Mouse (Mus musculus) urinary bladder, postnatal 36 days (tissue): ENCODE data around the gene Tsc22d2.
A peak's percentile ranks its signal among the peaks of the same experiment; 100 is the strongest.
"Not testable (repeated sequence)": the region's sequence is repeated elsewhere in the genome, so short reads cannot be mapped to it uniquely, and the experiment has no call there.

Experiments used
- DNase-seq, 2 experiments: peaks; one replicate each; pipeline ENCODE4 v3.0.0; 2022; ENCODE audit warnings: low spot score in 2 of 2, mixed read lengths in 1 of 2

Tsc22d2 gene

GRCm38 (mm10) chr3:58428861-58429260 is 14.3 kb downstream of the Tsc22d2 start:
- no peak for DNase-seq

DNA sequence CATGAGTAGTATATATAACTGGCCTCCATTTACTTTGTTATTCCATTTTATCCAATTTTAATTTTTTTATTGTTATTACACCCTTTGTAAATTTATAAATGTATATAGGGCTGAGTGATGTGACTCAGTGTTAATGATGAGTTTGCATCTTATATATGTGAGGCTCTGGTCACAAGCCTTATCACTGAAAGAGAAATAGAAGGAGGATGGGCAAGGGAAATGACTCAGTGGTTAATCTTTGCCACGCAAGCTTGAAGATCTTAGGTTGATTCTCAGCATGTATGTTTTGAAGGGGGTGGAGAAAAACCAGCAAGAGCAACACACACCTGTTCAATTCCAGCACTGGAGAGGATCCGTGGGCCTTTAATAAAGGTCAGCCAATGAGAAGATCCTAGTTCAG is 19.9 kb downstream of the Tsc22d2 start:
- DNase-seq = no peak

- DNase-seq = no peak
Observed at GRCm38 (mm10) chr3:58448230-58448629, 33.7 kb downstream of the Tsc22d2 start.

DNA sequence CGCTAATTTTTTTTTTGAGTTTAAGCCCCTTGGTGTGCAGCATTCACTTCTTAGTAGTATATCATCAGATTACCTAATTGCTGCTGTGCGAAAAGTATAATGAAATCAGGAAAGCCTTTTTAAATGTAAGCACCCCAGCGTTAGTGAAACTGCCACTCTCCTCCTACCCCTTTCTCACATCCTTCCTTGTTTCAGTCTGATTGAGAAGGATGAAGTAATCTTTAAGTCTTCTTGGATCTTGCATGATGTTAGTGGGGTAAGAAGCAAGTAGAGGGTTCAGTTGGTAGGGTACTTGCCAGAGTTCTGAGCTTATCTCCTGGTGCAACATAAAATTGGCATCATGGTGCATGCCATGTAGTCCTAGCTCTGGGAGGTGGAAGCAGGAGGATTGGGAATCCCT is 35.0 kb downstream of the Tsc22d2 start:
- no peak for DNase-seq

- DNase-seq = no peak
Observed at GRCm38 (mm10) chr3:58454414-58455205, 40.1 kb downstream of the Tsc22d2 start.

GRCm38 (mm10) chr3:58455255-58455654 is 40.7 kb downstream of the Tsc22d2 start:
- no peak for DNase-seq

- DNase-seq = peak; percentile 4 to 5
Observed at GRCm38 (mm10) chr3:58469655-58470437, 55.3 kb downstream of the Tsc22d2 start.

- DNase-seq = not testable (repeated sequence)
Observed at GRCm38 (mm10) chr3:58475298-58475697, 60.8 kb downstream of the Tsc22d2 start.

GRCm38 (mm10) chr3:58478755-58479455 is 64.4 kb downstream of the Tsc22d2 start:
- no peak for DNase-seq

- no peak for DNase-seq
Observed at GRCm38 (mm10) chr3:58485883-58486282, 71.4 kb downstream of the Tsc22d2 start.

- DNase-seq = no peak
Observed at GRCm38 (mm10) chr3:58487121-58487520, 72.6 kb downstream of the Tsc22d2 start.

DNA sequence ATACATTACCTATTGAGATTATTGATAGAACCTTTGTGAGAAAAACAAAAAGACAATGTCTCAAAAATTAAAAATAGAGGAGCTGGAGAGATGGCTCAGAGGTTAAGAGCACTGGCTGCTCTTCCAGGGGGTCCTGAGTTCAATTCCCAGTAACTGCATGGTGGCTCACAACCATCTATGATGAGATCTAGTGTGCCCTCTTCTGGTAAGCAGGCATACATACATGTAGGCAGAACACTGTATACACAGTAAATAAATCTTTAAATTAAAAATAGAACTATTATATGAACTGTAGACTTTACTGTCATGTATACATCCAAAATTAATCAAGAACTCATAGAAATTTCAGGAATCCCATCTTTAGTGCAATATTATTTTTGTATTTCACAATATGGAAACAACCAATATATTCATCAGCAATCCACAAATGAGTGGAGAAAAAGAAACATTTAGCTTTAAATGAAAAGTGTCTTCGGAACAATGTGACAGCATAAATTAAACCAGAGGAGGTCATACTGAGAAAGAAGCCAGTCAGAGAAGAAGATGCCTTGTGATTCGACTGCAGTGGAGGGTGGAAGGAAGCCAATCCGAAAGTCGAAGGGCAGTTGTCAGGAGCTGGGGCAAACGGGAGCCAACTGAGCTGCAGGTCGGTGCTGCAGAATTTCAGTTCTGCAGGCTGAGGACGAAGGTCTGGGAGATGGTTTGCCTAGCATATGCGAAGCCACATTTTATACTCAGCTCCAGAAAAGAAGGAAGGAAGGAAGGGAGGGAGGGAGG is 73.7 kb downstream of the Tsc22d2 start:
- DNase-seq = no peak

DNA sequence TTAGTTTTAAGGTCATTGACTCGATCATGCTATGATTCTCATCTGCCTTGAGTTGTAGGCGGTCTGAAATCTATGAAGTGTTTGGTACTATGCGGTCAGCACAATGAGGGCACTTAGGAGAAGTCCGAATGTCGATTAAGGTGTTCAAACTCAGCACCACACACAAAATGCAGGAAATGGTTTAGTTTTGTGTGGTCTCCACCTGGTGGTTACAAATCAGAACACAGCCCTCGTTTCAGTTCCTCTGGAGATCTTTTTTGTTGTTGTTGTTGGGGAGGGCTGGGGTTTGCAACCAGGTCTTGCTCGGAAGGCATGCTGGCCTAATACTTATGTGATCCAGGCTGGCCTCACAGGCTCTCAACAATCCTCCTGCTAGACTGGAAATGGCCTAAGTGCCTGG is 76.3 kb downstream of the Tsc22d2 start:
- DNase-seq = peak in 1 of 2 experiments; percentile 17

GRCm38 (mm10) chr3:58493621-58494020 is 79.1 kb downstream of the Tsc22d2 start:
- no peak for DNase-seq

DNA sequence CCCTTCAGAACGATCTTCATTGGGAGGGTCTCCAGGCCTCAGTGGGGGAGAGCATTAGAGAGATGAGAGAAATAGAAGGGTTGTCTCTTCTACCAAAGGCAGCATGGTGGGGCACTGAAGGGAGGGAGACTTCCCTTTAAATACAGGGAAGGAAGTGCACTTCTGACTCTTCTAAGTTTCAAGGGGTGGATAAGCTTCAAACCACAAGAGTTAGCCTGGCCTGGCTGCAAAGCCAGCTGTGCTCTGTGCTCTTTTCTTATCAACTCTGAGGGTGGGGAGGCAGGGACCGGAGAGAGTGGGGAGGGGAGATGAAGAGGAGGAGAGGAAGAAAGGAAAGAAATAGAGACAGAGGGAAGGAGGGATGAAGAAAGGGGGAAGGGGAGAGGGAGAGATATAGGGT is 87.4 kb downstream of the Tsc22d2 start:
- DNase-seq = no peak

- DNase-seq = no peak
Observed at GRCm38 (mm10) chr3:58503720-58504333, 89.3 kb downstream of the Tsc22d2 start.

DNA sequence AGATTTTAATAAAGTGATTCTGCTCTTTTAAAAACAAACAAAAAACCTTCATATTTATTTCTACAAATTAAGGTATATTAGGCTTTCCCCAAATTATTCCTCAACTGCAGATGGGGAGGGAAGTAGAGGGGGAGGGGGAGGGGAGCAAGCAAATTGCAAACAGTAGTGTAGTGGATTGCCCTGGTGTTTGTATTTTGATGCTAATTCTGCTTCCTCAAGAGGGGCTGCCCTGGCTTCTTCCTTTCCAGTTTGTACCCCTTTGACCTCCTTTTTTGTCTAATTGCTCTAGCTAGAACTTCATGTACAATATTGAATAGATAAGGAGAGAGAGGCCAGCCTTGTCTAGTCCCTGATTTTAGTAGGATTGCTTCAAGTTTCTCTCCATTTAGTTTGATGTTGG is 90.2 kb downstream of the Tsc22d2 start:
- DNase-seq = no peak

DNA sequence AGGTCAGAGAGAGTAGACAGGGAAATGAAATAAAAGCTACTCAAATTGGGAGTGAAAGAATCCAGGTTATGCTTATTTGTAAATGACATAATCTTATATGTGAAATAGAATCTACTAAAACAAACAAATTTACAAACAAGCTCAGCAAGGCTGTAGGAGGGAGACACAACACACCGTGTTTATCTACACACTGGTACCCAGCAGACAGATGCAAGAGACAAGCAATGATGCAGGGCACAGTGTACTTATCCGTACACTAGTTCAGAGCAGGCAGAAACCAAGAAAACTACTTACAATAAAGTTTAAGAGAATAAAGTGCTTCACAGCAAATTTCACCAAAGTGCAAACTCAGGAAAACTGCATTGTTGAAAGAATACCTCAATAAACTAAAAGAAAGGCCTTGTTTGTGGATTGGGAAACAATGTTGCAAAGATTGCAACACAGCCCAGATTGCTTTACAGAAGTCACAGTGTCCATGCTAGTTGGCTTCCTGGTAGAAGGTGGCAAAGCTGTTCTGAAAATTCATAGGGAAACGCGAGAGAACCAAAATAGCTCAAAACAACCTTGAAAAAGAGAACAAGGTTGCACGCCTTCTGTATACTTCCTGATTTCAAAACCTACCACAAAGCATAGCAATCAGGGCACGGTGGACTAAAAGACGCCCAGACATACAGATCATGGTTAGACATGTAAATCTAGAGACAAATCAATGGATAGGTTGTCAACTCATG is 93.7 kb downstream of the Tsc22d2 start:
- no peak for DNase-seq

GRCm38 (mm10) chr3:58511581-58511980 is 97.1 kb downstream of the Tsc22d2 start:
- no peak for DNase-seq

- DNase-seq = no peak
Observed at GRCm38 (mm10) chr3:58512740-58513139, 98.2 kb downstream of the Tsc22d2 start.
